Mouse (Mus musculus) neural tube, embryonic 12.5 days (tissue): ENCODE measurements around the gene Elob. TPM values are rescaled to one million over a fixed set of nuclear protein-coding genes. Genes with fewer than 3 reads are reported as not detected.

Experiments
- microRNA-seq: library from miRNA; unstranded; fragments of <30 nt; microRNA quantifications from one replicate; pipeline ENCODE4, GENCODE M21; 2017
- polyA plus RNA-seq: library from polyadenylated mRNA; unstranded; fragments of >200 nt; fragmentation: Nextera tagmentation; extraction: Ambion mirVana; gene quantifications from 2 replicates; pipeline ENCODE4 v1.2.1, GENCODE M21; 2016

Gene Elob
- polyA plus RNA-seq, 1 experiment from 2014 or later, result 1,078 TPM

Small RNA genes lying within 50 kb of the gene (microRNA-seq; reads per million reads assigned to microRNA genes)
- gene Mir5125, result 2.4 reads per million, percentile 4 among the genes with 10 or more reads in this experiment

Other genes starting within 250 kb of the Elob start
- 23.8 and 26.6 TPM in 2 replicates for gene Zfp13, start 229.6 kb downstream of the Elob start, polyA plus RNA-seq
- gene Zscan10, start 228.3 kb downstream of the Elob start, polyA plus RNA-seq, result 0.32 TPM in 1 of 2 replicates, not detected in the other
- 1.6 TPM in 2 replicates for gene Mmp25, start 183.9 kb downstream of the Elob start, polyA plus RNA-seq
- 0.42 and 0.80 TPM in 2 replicates for gene Bicdl2, start 168.6 kb downstream of the Elob start, polyA plus RNA-seq
- 69.2 and 74.4 TPM in 2 replicates for gene Hcfc1r1, start 155.5 kb downstream of the Elob start, polyA plus RNA-seq
- gene Thoc6, start 155.3 kb downstream of the Elob start, polyA plus RNA-seq, result 54.0 and 57.6 TPM in 2 replicates
- 3.1 and 3.9 TPM in 2 replicates for gene Tnfrsf12a, start 151.7 kb downstream of the Elob start, polyA plus RNA-seq
- gene Cldn6, start 149.9 kb downstream of the Elob start, polyA plus RNA-seq, result 2.7 and 3.6 TPM in 2 replicates
- 0.74 and 1.9 TPM in 2 replicates for gene Cldn9, start 145.1 kb downstream of the Elob start, polyA plus RNA-seq
- 0.79 and 1.1 TPM in 2 replicates for gene 1520401A03Rik, start 106.4 kb downstream of the Elob start, polyA plus RNA-seq
- gene Pkmyt1, start 102.8 kb downstream of the Elob start, polyA plus RNA-seq, result 32.7 and 34.1 TPM in 2 replicates
- gene Paqr4, start 88.3 kb downstream of the Elob start, polyA plus RNA-seq, result 41.7 and 41.8 TPM in 2 replicates
- gene Kremen2, start 83.3 kb downstream of the Elob start, polyA plus RNA-seq, result 5.8 and 6.1 TPM in 2 replicates
- 234 and 241 TPM in 2 replicates for gene Flywch1, start 57.5 kb downstream of the Elob start, polyA plus RNA-seq
- gene Flywch2, start 43.1 kb downstream of the Elob start, polyA plus RNA-seq, result 47.0 and 47.5 TPM in 2 replicates
- 617 and 693 TPM in 2 replicates for gene Srrm2, start 38.6 kb downstream of the Elob start, polyA plus RNA-seq
- gene Prss33, start 6.9 kb upstream of the Elob start, polyA plus RNA-seq, result not detected in 2 replicates
- gene Prss32, start 14.7 kb upstream of the Elob start, polyA plus RNA-seq, result not detected in 2 replicates
- 1.2 and 1.7 TPM in 2 replicates for gene Prss41, start 15.0 kb upstream of the Elob start, polyA plus RNA-seq
- not detected in 2 replicates for gene Prss21, start 38.9 kb upstream of the Elob start, polyA plus RNA-seq
- gene Dcpp1, start 51.7 kb upstream of the Elob start, polyA plus RNA-seq, result not detected in 2 replicates
- not detected in 2 replicates for gene Dcpp2, start 51.7 kb upstream of the Elob start, polyA plus RNA-seq
- not detected in 2 replicates for gene Dcpp3, start 88.3 kb upstream of the Elob start, polyA plus RNA-seq
- not detected in 2 replicates for gene Sbp, start 112.5 kb upstream of the Elob start, polyA plus RNA-seq
- gene Sbpl, start 126.1 kb upstream of the Elob start, polyA plus RNA-seq, result not detected in 2 replicates
- gene Prss30, start 151.4 kb upstream of the Elob start, polyA plus RNA-seq, result not detected in 2 replicates
- gene Prss22, start 169.0 kb upstream of the Elob start, polyA plus RNA-seq, result 0.24 TPM in 1 of 2 replicates, not detected in the other
- gene Prss27, start 209.0 kb upstream of the Elob start, polyA plus RNA-seq, result 0.15 and 0.35 TPM in 2 replicates
- gene Kctd5, start 244.3 kb upstream of the Elob start, polyA plus RNA-seq, result 99.4 and 99.6 TPM in 2 replicates